Mouse (Mus musculus): ENCODE results near the gene Shc1. TPM values are rescaled to one million over a fixed set of nuclear protein-coding genes. Genes with fewer than 3 reads are reported as not detected.

Gene Shc1
- polyA plus RNA-seq, 1 experiment from 2014 or later, result 14.3 TPM

- H3K9me3 ChIP-seq, result no peaks in the 10 kb centered on the region
- ATAC-seq (replicated peaks), result no peak
- peaks cover 20% of the 10 kb centered on the region for H3K36me3 ChIP-seq
- H3K4me2 ChIP-seq (replicated peaks), result no peak overlapping the region
- WGBS, result 91% methylated on average over 3 of the region's 3 CpGs
- H3K27me3 ChIP-seq, result no peaks in the 10 kb centered on the region
- H3K27ac ChIP-seq (replicated peaks), result no peak overlapping the region
- peaks cover 19% of the 10 kb centered on the region for H3K4me1 ChIP-seq
- no peak overlapping the region for H3K4me3 ChIP-seq
- H3K9ac ChIP-seq (replicated peaks), result 0 out of 2 replicates have a peak overlapping the region, but pooled peaks have one; percentile 3
These were observed 8.5 kb upstream of the Shc1 start for GRCm38 (mm10) chr3:89409701-89410100.

DNA sequence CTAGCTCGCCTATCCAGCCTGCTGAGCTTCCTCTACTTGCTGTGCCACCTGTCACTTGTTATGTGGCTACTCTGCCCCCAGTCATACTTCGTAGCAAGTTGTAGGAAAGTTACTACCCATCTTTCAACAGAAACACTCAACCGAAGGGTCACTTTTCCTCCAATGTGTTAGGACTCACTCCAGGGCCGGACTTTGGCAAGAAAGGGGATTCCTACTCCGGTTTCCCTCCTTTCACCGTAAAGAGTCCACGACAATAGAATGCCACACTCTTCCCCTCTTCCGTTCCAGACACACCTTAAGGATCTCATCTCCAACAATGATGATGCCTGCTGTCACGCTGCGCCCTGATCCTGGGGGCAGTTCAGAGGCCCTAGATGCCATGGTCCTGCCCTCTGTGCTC is 7.4 kb upstream of the Shc1 start:
- Histone ChIP-seq H3K9ac (replicated peaks) (peak overlapping the region; percentile 60), H3K9me3 (no peaks in the 10 kb centered on the region), H3K4me3 (peak overlapping the region; percentile 69), H3K4me1 (peaks cover 19% of the 10 kb centered on the region), H3K27me3 (no peaks in the 10 kb centered on the region), H3K4me2 (replicated peaks) (peak overlapping the region; percentile 67), H3K36me3 (peaks cover 23% of the 10 kb centered on the region), H3K27ac (replicated peaks) (peak overlapping the region; percentile 71; the same call in 1 of the 2 replicates)
- 78% methylated on average over 10 of the region's 10 CpGs for WGBS
- no peak for ATAC-seq (replicated peaks)

GRCm38 (mm10) chr3:89411490-89412393 is 6.5 kb upstream of the Shc1 start, which contains the start of gene Flad1:
Gene Flad1 (minus strand): TSS chr3:89411870.
- 6% methylated on average over 28 of the region's 28 CpGs for WGBS
- H3K4me1 ChIP-seq, result peaks cover 26% of the 10 kb centered on the region
- H3K36me3 ChIP-seq, result peaks cover 26% of the 10 kb centered on the region
- no peaks in the 10 kb centered on the region for H3K27me3 ChIP-seq
- H3K9me3 ChIP-seq, result no peaks in the 10 kb centered on the region
- ATAC-seq (replicated peaks), result peak; percentile 100
- H3K9ac ChIP-seq (replicated peaks), result peak within 1 kb of the TSS; percentile 60
- peak within 1 kb of the TSS; percentile 71 for H3K27ac ChIP-seq (replicated peaks)
- H3K4me2 ChIP-seq (replicated peaks), result peak within 1 kb of the TSS; percentile 67
- H3K4me3 ChIP-seq, result peak within 1 kb of the TSS; percentile 69

- Histone ChIP-seq H3K9ac (replicated peaks) (no peak overlapping the region), H3K4me1 (peaks cover 40% of the 10 kb centered on the region), H3K36me3 (peaks cover 20% of the 10 kb centered on the region), H3K4me3 (no peak overlapping the region), H3K4me2 (replicated peaks) (no peak overlapping the region), H3K27me3 (no peaks in the 10 kb centered on the region), H3K27ac (replicated peaks) (no peak overlapping the region), H3K9me3 (no peaks in the 10 kb centered on the region)
- no peak for ATAC-seq (replicated peaks)
- WGBS, result 95% methylated on average over 8 of the region's 8 CpGs
These were observed 2.1 kb upstream of the Shc1 start for GRCm38 (mm10) chr3:89416158-89416557.

GRCm38 (mm10) chr3:89417131-89417530 is 1.1 kb upstream of the Shc1 start:
- no peak for ATAC-seq (replicated peaks)
- Histone ChIP-seq H3K4me1 (peaks cover 45% of the 10 kb centered on the region), H3K9me3 (no peaks in the 10 kb centered on the region), H3K27me3 (no peaks in the 10 kb centered on the region), H3K4me2 (replicated peaks) (peak overlapping the region; percentile 85), H3K27ac (replicated peaks) (peak overlapping the region; percentile 87), H3K4me3 (peak overlapping the region; percentile 58), H3K36me3 (peaks cover 20% of the 10 kb centered on the region), H3K9ac (replicated peaks) (peak overlapping the region; percentile 47)
- 14% methylated on average over 2 of the region's 2 CpGs for WGBS

- peak overlapping the region; percentile 87 for H3K27ac ChIP-seq (replicated peaks)
- H3K27me3 ChIP-seq, result no peaks in the 10 kb centered on the region
- under 1% methylated on average over 20 of the region's 20 CpGs for WGBS
- ATAC-seq (replicated peaks), result peak; percentile 59
- peaks cover 43% of the 10 kb centered on the region for H3K4me1 ChIP-seq
- peak overlapping the region; percentile 85 for H3K4me2 ChIP-seq (replicated peaks)
- no peaks in the 10 kb centered on the region for H3K9me3 ChIP-seq
- peak overlapping the region; percentile 58 for H3K4me3 ChIP-seq
- H3K36me3 ChIP-seq, result peaks cover 20% of the 10 kb centered on the region
- peak overlapping the region; percentile 47 for H3K9ac ChIP-seq (replicated peaks)
These were observed 438 bp upstream of the Shc1 start for GRCm38 (mm10) chr3:89417840-89418169.

GRCm38 (mm10) chr3:89418861-89419250 is 613 bp downstream of the Shc1 start:
- H3K4me2 ChIP-seq (replicated peaks), result peak overlapping the region; percentile 85
- H3K4me1 ChIP-seq, result peaks cover 43% of the 10 kb centered on the region
- peak overlapping the region; percentile 87 for H3K27ac ChIP-seq (replicated peaks)
- H3K9me3 ChIP-seq, result no peaks in the 10 kb centered on the region
- H3K9ac ChIP-seq (replicated peaks), result peak overlapping the region; percentile 48
- H3K36me3 ChIP-seq, result peaks cover 19% of the 10 kb centered on the region
- peak overlapping the region; percentile 58 for H3K4me3 ChIP-seq
- peak; percentile 5; the same call in 1 of the 2 replicates for ATAC-seq (replicated peaks)
- 0% methylated on average over 16 of the region's 16 CpGs for WGBS
- no peaks in the 10 kb centered on the region for H3K27me3 ChIP-seq

GRCm38 (mm10) chr3:89419571-89419970 is 1.3 kb downstream of the Shc1 start:
- Histone ChIP-seq H3K36me3 (peaks cover 12% of the 10 kb centered on the region), H3K4me1 (peaks cover 43% of the 10 kb centered on the region), H3K4me3 (peak overlapping the region; percentile 58), H3K9me3 (no peaks in the 10 kb centered on the region), H3K27me3 (no peaks in the 10 kb centered on the region), H3K4me2 (replicated peaks) (peak overlapping the region; percentile 85), H3K27ac (replicated peaks) (peak overlapping the region; percentile 87), H3K9ac (replicated peaks) (peak overlapping the region; percentile 48)
- no peak for ATAC-seq (replicated peaks)
- WGBS, result 6% methylated on average over 9 of the region's 9 CpGs

- H3K27me3 ChIP-seq, result no peaks in the 10 kb centered on the region
- WGBS, result 28% methylated on average over 3 of the region's 3 CpGs
- H3K27ac ChIP-seq (replicated peaks), result peak overlapping the region; percentile 87
- H3K36me3 ChIP-seq, result peaks cover 8% of the 10 kb centered on the region
- H3K9me3 ChIP-seq, result no peaks in the 10 kb centered on the region
- no peak for ATAC-seq (replicated peaks)
- H3K4me3 ChIP-seq, result peak overlapping the region; percentile 58
- H3K4me1 ChIP-seq, result peaks cover 43% of the 10 kb centered on the region
- peak overlapping the region; percentile 48 for H3K9ac ChIP-seq (replicated peaks)
- peak overlapping the region; percentile 85 for H3K4me2 ChIP-seq (replicated peaks)
These were observed 1.7 kb downstream of the Shc1 start for GRCm38 (mm10) chr3:89419981-89420380.

GRCm38 (mm10) chr3:89420421-89420820 is 2.2 kb downstream of the Shc1 start:
- Histone ChIP-seq H3K4me2 (replicated peaks) (no peak overlapping the region), H3K4me3 (no peak overlapping the region), H3K9ac (replicated peaks) (no peak overlapping the region), H3K4me1 (peaks cover 43% of the 10 kb centered on the region), H3K27me3 (no peaks in the 10 kb centered on the region), H3K36me3 (0 out of 2 replicates have a peak, but pooled peaks cover 5% of the 10 kb centered on the region), H3K9me3 (no peaks in the 10 kb centered on the region), H3K27ac (replicated peaks) (no peak overlapping the region)
- WGBS, result 73% methylated on average over 2 of the region's 2 CpGs
- no peak for ATAC-seq (replicated peaks)

DNA sequence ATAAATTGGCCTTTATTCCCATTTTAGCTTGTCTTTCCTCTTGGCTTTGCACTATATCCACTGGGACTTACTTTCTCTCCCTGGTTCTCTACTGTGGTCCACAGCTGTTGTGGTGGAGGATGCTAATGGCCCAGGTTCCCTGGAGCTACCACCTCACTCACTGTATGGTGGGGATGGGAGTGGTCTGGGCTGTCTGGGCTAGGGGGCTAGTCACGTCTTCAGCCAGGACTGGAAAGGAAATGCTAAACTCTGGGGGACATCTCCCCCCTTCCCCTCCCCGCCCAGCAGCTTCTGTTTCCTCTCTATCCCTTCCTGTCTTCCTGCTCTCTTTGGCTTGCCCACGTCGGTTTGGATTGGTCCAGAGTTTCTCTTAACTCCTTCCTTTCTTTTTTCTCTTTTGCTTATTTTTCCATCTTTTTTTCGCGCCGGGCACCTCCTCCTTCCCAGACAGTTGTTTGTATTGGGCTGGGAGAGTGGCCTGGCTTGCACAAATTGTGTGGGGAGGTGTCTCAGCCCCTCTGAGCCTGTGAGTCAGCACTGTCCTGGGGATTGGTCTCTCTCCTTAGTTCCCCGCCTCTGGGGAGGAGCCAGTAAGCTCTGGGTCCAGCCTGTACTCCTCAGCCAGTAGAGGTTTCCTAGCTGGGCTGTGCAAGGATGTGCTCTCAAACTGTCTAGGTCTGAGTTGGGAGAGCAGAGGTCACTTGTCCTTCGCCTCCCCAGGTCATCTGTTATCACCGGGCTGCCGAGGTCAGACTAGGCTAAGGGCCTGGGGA is 2.9 kb downstream of the Shc1 start:
- peak overlapping the region; percentile 43 for H3K4me2 ChIP-seq (replicated peaks)
- 0 out of 2 replicates have a peak, but pooled peaks have one; percentile 23 for ATAC-seq (replicated peaks)
- no peaks in the 10 kb centered on the region for H3K36me3 ChIP-seq
- H3K27ac ChIP-seq (replicated peaks), result no peak overlapping the region
- peak overlapping the region; percentile 27 for H3K4me3 ChIP-seq
- WGBS, result 6% methylated on average over 11 of the region's 11 CpGs
- H3K27me3 ChIP-seq, result no peaks in the 10 kb centered on the region
- H3K4me1 ChIP-seq, result peaks cover 41% of the 10 kb centered on the region
- H3K9me3 ChIP-seq, result no peaks in the 10 kb centered on the region
- peak overlapping the region; percentile 40 for H3K9ac ChIP-seq (replicated peaks)
